Mouse (Mus musculus) intestine, embryonic 16.5 days (tissue): ENCODE results near the gene Pms1. TPM values are rescaled to one million over a fixed set of nuclear protein-coding genes. Genes with fewer than 3 reads are reported as not detected.

Experiments used
- ATAC-seq: fragments of 200-750 bp; cut with Nextera tagmentation; 2 replicates; pipeline ENCODE4 v1.8.0; 2017; ENCODE audit warnings: moderate TSS enrichment, moderate library complexity
- H3K27ac ChIP-seq: fragments of 300-500 bp; sonication (generic); 2 replicates; pipeline ENCODE4 v1.5.1; 2014; ENCODE audit warnings: mild to moderate bottlenecking, low read length
- H3K27me3 ChIP-seq: fragments of 300-500 bp; sonication (generic); replicated peaks from 2 replicates; pipeline ENCODE4 v1.6.1; 2014; ENCODE audit warnings: low read length, control low read depth, mixed read lengths; ENCODE audit not compliant: control insufficient read depth, insufficient read depth
- H3K36me3 ChIP-seq: fragments of 300-500 bp; sonication (generic); 2 replicates; pipeline ENCODE4 v1.6.1; 2014; ENCODE audit warnings: low read length, control low read depth; ENCODE audit not compliant: control insufficient read depth, insufficient read depth
- H3K4me1 ChIP-seq: fragments of 300-500 bp; sonication (generic); 2 replicates; pipeline ENCODE4 v1.6.1; 2014; ENCODE audit warnings: low read length, control low read depth, mixed read lengths; ENCODE audit not compliant: control insufficient read depth, insufficient read depth
- H3K4me2 ChIP-seq: fragments of 300-500 bp; sonication (generic); 2 replicates; pipeline ENCODE4 v1.6.1; 2014; ENCODE audit warnings: low read depth, low read length, control low read depth
- H3K4me3 ChIP-seq: fragments of 300-500 bp; sonication (generic); 2 replicates; pipeline ENCODE4 v1.5.1; 2014; ENCODE audit warnings: mild to moderate bottlenecking, low read length
- H3K9ac ChIP-seq: fragments of 300-500 bp; sonication (generic); 2 replicates; pipeline ENCODE4 v1.6.1; 2014; ENCODE audit warnings: low read depth, low read length
- H3K9me3 ChIP-seq: fragments of 300-500 bp; sonication (generic); 2 replicates; pipeline ENCODE4 v1.6.1; 2016; ENCODE audit warnings: low read length, control low read depth; ENCODE audit not compliant: control insufficient read depth
- WGBS: fragments of 180-500 bp; shearing (Covaris S2); extraction: QIAGEN DNeasy Blood & Tissue Kit; methylation state at CpG from one replicate; pipeline ENCODE4 v1.1.7; 2014; 5-methylcytosine and 5-hydroxymethylcytosine counted together
- polyA plus RNA-seq: library from polyadenylated mRNA; unstranded; fragments of >200 nt; fragmentation: Nextera tagmentation; extraction: Ambion mirVana; gene quantifications from 2 replicates; pipeline ENCODE4 v1.2.1, GENCODE M21; 2015

The Pms1 gene
- polyA plus RNA-seq, 1 experiment from 2014 or later: 12.2 TPM

DNA sequence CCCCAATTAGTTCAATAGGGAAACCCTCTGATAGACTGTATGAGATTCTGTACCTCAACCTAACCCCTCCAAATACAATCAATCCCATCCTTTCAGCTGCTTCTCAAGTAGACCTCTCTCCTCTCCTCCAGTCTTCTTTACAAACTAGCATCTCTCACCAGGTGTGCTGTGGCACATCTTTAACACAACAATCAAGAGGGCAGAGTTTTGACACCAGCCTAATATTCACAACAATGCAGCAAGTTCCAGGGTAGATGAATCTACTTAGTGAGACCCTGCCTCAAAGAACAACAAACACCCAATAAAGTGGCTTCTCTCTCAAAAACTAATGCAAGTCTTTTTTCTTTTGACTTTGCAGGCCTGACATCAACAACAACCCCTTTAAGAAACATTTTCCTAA lies 86.7 kb downstream of the Pms1 start:
- Histone ChIP-seq H3K27ac (no peak overlapping the region), H3K36me3 (no peaks in the 10 kb centered on the region), H3K27me3 (no peaks in the 10 kb centered on the region), H3K4me1 (no peaks in the 10 kb centered on the region), H3K9ac (no peak overlapping the region), H3K9me3 (no peaks in the 10 kb centered on the region), H3K4me2 (no peak overlapping the region), H3K4me3 (no peak overlapping the region)
- ATAC-seq: no peak

DNA sequence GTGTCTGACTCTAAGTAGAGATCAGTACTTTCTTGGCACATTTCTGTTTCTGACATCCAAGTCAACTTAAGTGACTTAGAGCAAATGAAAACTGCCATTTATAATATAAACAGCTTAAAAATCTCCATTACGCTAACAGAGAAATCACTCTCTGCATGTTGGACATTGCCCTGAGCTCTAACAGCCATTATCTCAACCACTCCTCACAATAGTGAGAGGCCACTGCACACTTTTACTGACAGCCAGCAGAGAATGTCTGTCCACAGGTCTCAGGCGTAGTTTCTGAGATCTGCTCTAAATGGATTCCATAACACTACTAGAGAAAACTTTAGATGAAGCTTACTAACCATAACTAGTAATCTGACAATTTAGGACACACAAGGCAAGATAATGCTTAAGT lies 92.9 kb downstream of the Pms1 start:
- Histone ChIP-seq H3K4me3 (no peak overlapping the region), H3K27ac (no peak overlapping the region), H3K4me1 (no peaks in the 10 kb centered on the region), H3K9ac (no peak overlapping the region), H3K36me3 (no peaks in the 10 kb centered on the region), H3K4me2 (no peak overlapping the region), H3K27me3 (no peaks in the 10 kb centered on the region), H3K9me3 (no peaks in the 10 kb centered on the region)
- ATAC-seq: peak; percentile 72
- 57% methylated on average over 2 of the region's 2 CpGs for WGBS

DNA sequence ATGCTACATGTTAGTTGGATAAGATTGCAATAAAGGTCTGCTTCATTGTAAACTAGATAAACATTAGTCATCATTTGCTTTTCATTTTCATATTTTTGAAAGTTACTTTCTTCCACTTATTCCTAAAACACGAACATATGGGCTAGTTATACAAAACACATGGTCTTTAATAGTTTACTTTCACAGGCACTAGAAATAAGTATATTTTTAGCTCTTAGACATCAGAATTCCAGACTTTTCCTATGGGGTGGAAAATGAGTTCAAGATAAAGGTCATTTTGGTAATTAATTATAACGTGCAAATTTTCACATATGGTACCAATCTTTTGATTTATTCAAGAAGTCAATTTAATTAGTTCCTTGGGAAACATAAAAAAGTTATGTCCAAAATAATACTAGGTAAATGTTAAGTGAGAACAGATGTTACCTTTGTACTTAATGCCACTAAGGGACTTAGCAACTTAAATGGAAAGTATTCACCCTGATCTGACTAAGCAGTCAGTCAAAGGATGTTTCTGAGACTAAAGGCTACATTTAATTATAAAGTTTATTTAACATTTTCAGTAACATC lies 95.1 kb downstream of the Pms1 start:
- no peak for ATAC-seq
- Histone ChIP-seq H3K4me1 (no peaks in the 10 kb centered on the region), H3K27me3 (no peaks in the 10 kb centered on the region), H3K27ac (no peak overlapping the region), H3K4me3 (no peak overlapping the region), H3K4me2 (no peak overlapping the region), H3K36me3 (no peaks in the 10 kb centered on the region), H3K9me3 (no peaks in the 10 kb centered on the region), H3K9ac (no peak overlapping the region)
- 69% methylated on average over 2 of the region's 2 CpGs for WGBS

DNA sequence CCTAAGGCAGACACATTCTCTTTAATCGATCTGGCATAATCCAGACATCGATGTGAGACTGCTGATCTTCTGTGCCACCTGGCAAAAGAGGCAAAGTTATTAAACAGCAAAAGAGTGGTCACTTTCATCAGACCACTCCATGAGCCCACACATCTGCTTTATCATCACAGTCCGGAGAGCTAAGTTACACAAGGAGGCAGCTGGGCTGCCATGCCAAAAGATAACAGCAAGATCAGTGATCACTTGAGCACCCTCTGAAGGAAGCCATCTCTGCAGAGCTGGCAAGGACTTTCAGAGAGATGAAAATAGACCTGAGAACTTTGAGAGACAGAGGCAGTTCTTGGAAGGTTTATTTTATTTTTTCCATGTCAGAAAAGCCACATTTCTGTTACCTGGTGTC lies 102.3 kb downstream of the Pms1 start:
- 80% methylated on average over 3 of the region's 3 CpGs for WGBS

DNA sequence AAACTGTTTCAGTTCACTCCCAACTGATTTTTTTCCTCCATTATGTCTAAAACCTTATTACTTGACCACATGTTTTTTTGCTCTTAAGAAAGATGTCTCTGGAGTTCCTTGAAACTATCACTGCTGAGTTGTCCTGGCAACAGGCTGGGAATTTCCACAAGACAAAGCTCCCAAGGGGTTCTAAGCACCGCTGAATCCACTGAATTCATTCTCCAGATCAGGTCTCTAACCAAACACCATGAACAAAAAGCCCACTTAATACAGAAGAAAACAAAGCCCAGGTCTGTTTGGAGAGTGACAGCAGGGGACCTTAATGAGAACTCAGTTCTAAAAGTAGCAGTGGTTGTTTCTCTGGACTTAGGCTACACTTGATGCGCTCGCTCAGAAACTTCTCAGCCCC lies 105.6 kb downstream of the Pms1 start:
- Histone ChIP-seq H3K4me3 (no peak overlapping the region), H3K9ac (no peak overlapping the region), H3K4me2 (no peak overlapping the region), H3K27ac (no peak overlapping the region), H3K9me3 (no peaks in the 10 kb centered on the region), H3K36me3 (peaks cover 3% of the 10 kb centered on the region; the same call in 1 of the 2 replicates), H3K4me1 (no peaks in the 10 kb centered on the region), H3K27me3 (no peaks in the 10 kb centered on the region)
- WGBS: 82% methylated on average over 3 of the region's 3 CpGs
- ATAC-seq: no peak

More for the DNA sequence above, 102.3 kb downstream of the Pms1 start:
- Histone ChIP-seq H3K36me3 (no peaks in the 10 kb centered on the region), H3K27ac (no peak overlapping the region), H3K9me3 (no peaks in the 10 kb centered on the region), H3K4me2 (no peak overlapping the region), H3K27me3 (no peaks in the 10 kb centered on the region), H3K4me3 (no peak overlapping the region), H3K4me1 (no peaks in the 10 kb centered on the region), H3K9ac (no peak overlapping the region)
- ATAC-seq: no peak

DNA sequence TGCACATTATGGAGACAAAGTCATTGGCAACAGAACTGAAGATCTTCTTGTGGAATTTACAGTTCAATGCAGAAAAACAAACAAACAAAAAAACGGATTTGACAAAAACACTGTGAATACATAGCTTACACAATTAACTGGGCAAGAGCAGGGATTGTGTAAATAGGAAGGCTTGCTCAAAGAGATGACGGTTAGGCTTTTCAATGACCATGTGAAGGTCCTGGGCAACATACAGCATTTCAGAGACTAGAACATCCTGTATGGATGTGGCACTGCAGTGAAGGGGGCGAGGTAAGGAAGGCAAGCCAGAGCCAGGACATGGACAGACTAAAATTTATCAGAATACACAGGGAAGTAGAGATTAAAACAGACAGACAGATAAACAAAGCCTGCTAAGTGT lies 107.2 kb downstream of the Pms1 start:
- Histone ChIP-seq H3K4me3 (no peak overlapping the region), H3K27me3 (no peaks in the 10 kb centered on the region), H3K36me3 (peaks cover 3% of the 10 kb centered on the region; the same call in 1 of the 2 replicates), H3K9ac (no peak overlapping the region), H3K4me1 (no peaks in the 10 kb centered on the region), H3K9me3 (no peaks in the 10 kb centered on the region), H3K27ac (no peak overlapping the region), H3K4me2 (no peak overlapping the region)
- no peak for ATAC-seq
- WGBS: 66% methylated on average over 3 of the region's 3 CpGs

DNA sequence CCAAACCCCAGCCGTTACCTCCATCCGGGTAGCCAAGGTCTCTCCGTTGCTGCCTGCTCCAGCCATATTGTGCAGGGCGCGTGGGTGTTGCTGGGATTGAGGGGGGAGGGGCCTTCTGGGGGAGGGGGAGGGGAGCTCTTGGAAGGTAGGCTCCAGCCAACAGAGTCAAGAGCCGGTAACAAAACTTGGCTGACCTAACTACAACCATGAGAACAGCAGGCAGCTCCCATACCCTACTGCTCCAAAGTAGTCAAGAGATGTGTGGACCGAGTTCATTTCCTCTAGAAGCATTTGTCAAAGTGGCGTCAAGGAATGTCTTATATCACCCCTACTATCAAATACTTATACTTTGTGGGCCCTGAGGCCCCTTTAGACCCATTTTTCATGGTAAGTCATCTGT lies 109.3 kb downstream of the Pms1 start, which contains the start of gene 1700019A02Rik:
1700019A02Rik (minus strand) TSS at position 101 of the 400 bp plus-strand sequence.
- no peak within 1 kb of the TSS for H3K9ac ChIP-seq
- H3K36me3 ChIP-seq: peaks cover 3% of the 10 kb centered on the region; the same call in 1 of the 2 replicates
- ATAC-seq: no peak
- H3K4me1 ChIP-seq: no peaks in the 10 kb centered on the region
- H3K27me3 ChIP-seq: no peaks in the 10 kb centered on the region
- H3K9me3 ChIP-seq: no peaks in the 10 kb centered on the region
- no peak within 1 kb of the TSS for H3K4me2 ChIP-seq
- WGBS: 93% methylated on average over 8 of the region's 8 CpGs
- no peak within 1 kb of the TSS for H3K27ac ChIP-seq
- H3K4me3 ChIP-seq: no peak within 1 kb of the TSS

DNA sequence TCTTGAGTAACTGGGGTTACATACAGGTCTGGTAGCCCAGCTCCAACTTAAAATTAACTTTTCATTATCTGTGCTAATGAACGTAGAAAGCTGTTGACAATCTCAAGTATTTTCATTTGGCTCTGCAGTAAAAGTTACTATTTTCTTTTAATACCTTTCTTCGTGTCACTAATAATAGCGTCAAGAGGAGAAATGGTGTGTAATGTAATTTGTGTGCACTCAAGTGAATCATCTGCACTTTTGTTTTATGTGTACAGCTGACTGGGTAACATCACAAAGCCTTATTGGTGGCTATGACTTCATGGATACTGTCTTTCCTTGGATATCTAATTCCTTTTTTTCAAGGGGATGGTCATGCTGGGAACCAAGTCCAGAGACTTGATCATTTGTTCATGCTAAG lies 110.5 kb downstream of the Pms1 start:
- no peak overlapping the region for H3K4me2 ChIP-seq
- ATAC-seq: no peak
- H3K9me3 ChIP-seq: no peaks in the 10 kb centered on the region
- H3K4me3 ChIP-seq: no peak overlapping the region
- H3K27me3 ChIP-seq: no peaks in the 10 kb centered on the region
- no peak overlapping the region for H3K27ac ChIP-seq
- no peak overlapping the region for H3K9ac ChIP-seq
- peaks cover 3% of the 10 kb centered on the region; the same call in 1 of the 2 replicates for H3K36me3 ChIP-seq
- no peaks in the 10 kb centered on the region for H3K4me1 ChIP-seq
- 91% methylated on average over 3 of the region's 3 CpGs for WGBS

DNA sequence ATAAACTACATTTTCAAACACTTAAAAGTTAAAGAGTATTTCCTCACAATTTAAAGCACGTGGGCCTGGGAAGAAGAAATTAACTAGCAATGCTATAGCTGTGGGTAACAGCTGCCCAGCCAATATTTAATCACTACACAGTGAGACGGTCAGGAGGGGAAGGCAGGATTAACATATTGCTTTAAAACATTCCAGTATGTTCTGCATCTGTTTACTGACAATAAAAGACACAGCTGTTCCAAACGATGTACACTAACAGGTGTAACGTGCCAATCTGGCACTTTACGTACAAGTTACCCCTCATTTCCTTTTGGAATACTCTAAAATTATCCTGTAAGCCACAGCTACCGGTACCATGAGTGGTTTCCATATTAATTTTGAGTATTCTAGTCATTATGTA lies 139.1 kb downstream of the Pms1 start:
- H3K36me3 ChIP-seq: no peaks in the 10 kb centered on the region
- ATAC-seq: no peak
- no peaks in the 10 kb centered on the region for H3K27me3 ChIP-seq
- no peak overlapping the region for H3K27ac ChIP-seq
- no peak overlapping the region for H3K4me2 ChIP-seq
- 68% methylated on average over 6 of the region's 6 CpGs for WGBS
- H3K9ac ChIP-seq: no peak overlapping the region
- no peaks in the 10 kb centered on the region for H3K9me3 ChIP-seq
- H3K4me3 ChIP-seq: no peak overlapping the region
- no peaks in the 10 kb centered on the region for H3K4me1 ChIP-seq
